Mouse (Mus musculus) c-Kit-positive CD71-positive TER-119-negative erythroid progenitor cells, embryonic 14.5 days (primary cell): ENCODE data around the gene Pgap3.
A peak's percentile ranks its signal among the peaks of the same experiment; 100 is the strongest.
"Not testable (repeated sequence)": the region's sequence is repeated elsewhere in the genome, so short reads cannot be mapped to it uniquely, and the experiment has no call there.

Experiments
- DNase-seq: peaks from one replicate; pipeline ENCODE4 v3.0.0-alpha.2; 2013; ENCODE audit warnings: low read depth

Pgap3 gene

GRCm38 (mm10) chr11:98412273-98412796 lies 12.0 kb upstream of the Pgap3 start, which contains the start of gene Erbb2:
Gene Erbb2 (plus strand): TSS chr11:98412470.
- no peak for DNase-seq

- no peak for DNase-seq
Measured at GRCm38 (mm10) chr11:98409341-98409822, 9.1 kb upstream of the Pgap3 start.

- no peak for DNase-seq
Measured at GRCm38 (mm10) chr11:98408872-98409271, 8.6 kb upstream of the Pgap3 start.

GRCm38 (mm10) chr11:98406621-98407020 lies 6.3 kb upstream of the Pgap3 start:
- no peak for DNase-seq

- DNase-seq, result no peak
Measured at GRCm38 (mm10) chr11:98400816-98401215, 526 bp upstream of the Pgap3 start.

- no peak for DNase-seq
Measured at GRCm38 (mm10) chr11:98397946-98398345, 2.3 kb downstream of the Pgap3 start.

- no peak for DNase-seq
Measured at GRCm38 (mm10) chr11:98395041-98395440, 5.2 kb downstream of the Pgap3 start.

- no peak for DNase-seq
Measured at GRCm38 (mm10) chr11:98394301-98394700, 6.0 kb downstream of the Pgap3 start.

- DNase-seq, result peak; percentile 57
Measured at GRCm38 (mm10) chr11:98393317-98393716, 7.0 kb downstream of the Pgap3 start.

GRCm38 (mm10) chr11:98392645-98393044 lies 7.6 kb downstream of the Pgap3 start:
- peak; percentile 56 for DNase-seq

GRCm38 (mm10) chr11:98392034-98392433 lies 8.3 kb downstream of the Pgap3 start:
- no peak for DNase-seq

GRCm38 (mm10) chr11:98390141-98390540 lies 10.1 kb downstream of the Pgap3 start:
- no peak for DNase-seq

GRCm38 (mm10) chr11:98389221-98389780 lies 11.0 kb downstream of the Pgap3 start:
- DNase-seq, result peak; percentile 48

- no peak for DNase-seq
Measured at GRCm38 (mm10) chr11:98388282-98388681, 12.0 kb downstream of the Pgap3 start.

- DNase-seq, result no peak
Measured at GRCm38 (mm10) chr11:98387056-98387577, 13.2 kb downstream of the Pgap3 start.

GRCm38 (mm10) chr11:98386596-98386995 lies 13.7 kb downstream of the Pgap3 start:
- DNase-seq, result no peak

GRCm38 (mm10) chr11:98385638-98386585 lies 14.4 kb downstream of the Pgap3 start, which contains the start of gene Pnmt:
Gene Pnmt (plus strand): TSS chr11:98386450.
- DNase-seq, result no peak

- DNase-seq, result no peak
Measured at GRCm38 (mm10) chr11:98384721-98385637, 15.3 kb downstream of the Pgap3 start.

GRCm38 (mm10) chr11:98384216-98384615 lies 16.1 kb downstream of the Pgap3 start:
- DNase-seq, result no peak

- no peak for DNase-seq
Measured at GRCm38 (mm10) chr11:98383261-98384030, 16.8 kb downstream of the Pgap3 start, which contains the start of gene Tcap. Gene Tcap (plus strand): TSS chr11:98383811.

GRCm38 (mm10) chr11:98382405-98382804 lies 17.9 kb downstream of the Pgap3 start:
- DNase-seq, result not testable (repeated sequence)
